Mouse (Mus musculus) limb, embryonic 11.5 days (tissue): ENCODE results near the gene Tpst2. TPM values are rescaled to one million over a fixed set of nuclear protein-coding genes. Genes with fewer than 3 reads are reported as not detected.

Experiments used
- ATAC-seq: fragments of 200-750 bp; cut with Nextera tagmentation; 2 replicates; pipeline ENCODE4 v1.8.0; 2017; ENCODE audit warnings: low read depth; ENCODE audit not compliant: insufficient number of reproducible peaks, low FRiP score, low TSS enrichment
- DNase-seq: peaks from one replicate; pipeline ENCODE4 v3.0.0-alpha.2; 2015; ENCODE audit warnings: low spot score
- H3K27ac ChIP-seq: fragments of 300-500 bp; sonication (generic); replicated peaks from 2 replicates; pipeline ENCODE4 v1.5.1; 2014; ENCODE audit warnings: low read depth, mild to moderate bottlenecking, low read length
- H3K27me3 ChIP-seq: fragments of 300-500 bp; sonication (generic); 2 replicates; pipeline ENCODE4 v1.6.1; 2014; ENCODE audit warnings: mild to moderate bottlenecking, low read length, mixed read lengths; ENCODE audit not compliant: control insufficient read depth, insufficient read depth
- H3K36me3 ChIP-seq: fragments of 300-500 bp; sonication (generic); 2 replicates; pipeline ENCODE4 v1.6.1; 2014; ENCODE audit warnings: mild to moderate bottlenecking, low read length, moderate library complexity, mixed read lengths; ENCODE audit not compliant: control insufficient read depth, insufficient read depth
- H3K4me1 ChIP-seq: fragments of 300-500 bp; sonication (generic); 2 replicates; pipeline ENCODE4 v1.6.1; 2014; ENCODE audit warnings: low read length, mixed read lengths; ENCODE audit not compliant: control insufficient read depth, insufficient read depth
- H3K4me2 ChIP-seq: fragments of 300-500 bp; sonication (generic); 2 replicates; pipeline ENCODE4 v1.6.1; 2014; ENCODE audit warnings: low read depth, mild to moderate bottlenecking, moderate library complexity; ENCODE audit not compliant: severe bottlenecking
- H3K4me3 ChIP-seq: fragments of 300-500 bp; sonication (generic); 2 replicates; pipeline ENCODE4 v1.5.1; 2014; ENCODE audit warnings: low read depth, low read length
- H3K9ac ChIP-seq: fragments of 300-500 bp; sonication (generic); 2 replicates; pipeline ENCODE4 v1.6.1; 2014; ENCODE audit warnings: mild to moderate bottlenecking, low read length
- H3K9me3 ChIP-seq: fragments of 300-500 bp; sonication (generic); 2 replicates; pipeline ENCODE4 v1.6.1; 2016; ENCODE audit warnings: low read length; ENCODE audit not compliant: control insufficient read depth
- WGBS: fragments of 180-500 bp; shearing (Covaris S2); extraction: QIAGEN DNeasy Blood & Tissue Kit; methylation state at CpG from one replicate; pipeline ENCODE4 v1.1.7; 2014; 5-methylcytosine and 5-hydroxymethylcytosine counted together
- polyA plus RNA-seq: library from polyadenylated mRNA; unstranded; fragments of >200 nt; fragmentation: Nextera tagmentation; extraction: Ambion mirVana; gene quantifications from 2 replicates; pipeline ENCODE4 v1.2.1, GENCODE M21; 2014

Gene Tpst2
- polyA plus RNA-seq, 1 experiment from 2014 or later, result 31.1 TPM

GRCm38 (mm10) chr5:112329805-112330564, 53.5 kb downstream of the Tpst2 start:
- DNase-seq (no peak), ATAC-seq (no peak)
- no peak overlapping the region for H3K4me3 ChIP-seq
- no peak overlapping the region for H3K27ac ChIP-seq
- no peak overlapping the region for H3K4me2 ChIP-seq
- peaks cover 44% of the 10 kb centered on the region for H3K36me3 ChIP-seq
- no peaks in the 10 kb centered on the region for H3K27me3 ChIP-seq
- no peaks in the 10 kb centered on the region for H3K9me3 ChIP-seq
- H3K4me1 ChIP-seq, result peaks cover 10% of the 10 kb centered on the region
- WGBS, result 91% methylated on average over 14 of the region's 14 CpGs
- no peak overlapping the region for H3K9ac ChIP-seq

- Histone ChIP-seq H3K4me3 (no peak overlapping the region), H3K27me3 (no peaks in the 10 kb centered on the region), H3K9ac (no peak overlapping the region), H3K4me1 (no peaks in the 10 kb centered on the region), H3K36me3 (peaks cover 59% of the 10 kb centered on the region), H3K27ac (no peak overlapping the region), H3K9me3 (no peaks in the 10 kb centered on the region), H3K4me2 (no peak overlapping the region)
- WGBS, result 33% methylated on average over 2 of the region's 2 CpGs
- DNase-seq, result peak; percentile 69
- no peak for ATAC-seq
Measured at GRCm38 (mm10) chr5:112335473-112335872, 59.0 kb downstream of the Tpst2 start.

GRCm38 (mm10) chr5:112337004-112337403, 60.5 kb downstream of the Tpst2 start:
- no peak overlapping the region for H3K4me3 ChIP-seq
- H3K27ac ChIP-seq, result no peak overlapping the region
- DNase-seq (no peak), ATAC-seq (no peak)
- H3K4me2 ChIP-seq, result no peak overlapping the region
- no peaks in the 10 kb centered on the region for H3K27me3 ChIP-seq
- no peaks in the 10 kb centered on the region for H3K9me3 ChIP-seq
- peaks cover 45% of the 10 kb centered on the region for H3K36me3 ChIP-seq
- H3K4me1 ChIP-seq, result peaks cover 2% of the 10 kb centered on the region; the same call in 1 of the 2 replicates
- 94% methylated on average over 22 of the region's 22 CpGs for WGBS
- H3K9ac ChIP-seq, result no peak overlapping the region

GRCm38 (mm10) chr5:112339215-112339614, 62.7 kb downstream of the Tpst2 start:
- DNase-seq (no peak), ATAC-seq (no peak)
- Histone ChIP-seq H3K36me3 (peaks cover 27% of the 10 kb centered on the region), H3K4me2 (no peak overlapping the region), H3K4me3 (no peak overlapping the region), H3K9ac (no peak overlapping the region), H3K27ac (no peak overlapping the region), H3K27me3 (no peaks in the 10 kb centered on the region), H3K9me3 (no peaks in the 10 kb centered on the region), H3K4me1 (peaks cover 7% of the 10 kb centered on the region; the same call in 1 of the 2 replicates)
- WGBS, result 74% methylated on average over 7 of the region's 7 CpGs

GRCm38 (mm10) chr5:112342463-112343204, 66.1 kb downstream of the Tpst2 start, which contains the start of the genes Srrd and Hps4:
Gene Srrd (minus strand): TSS chr5:112343040.
Gene Hps4 (plus strand): TSS chr5:112343083.
- H3K4me1 ChIP-seq, result peaks cover 7% of the 10 kb centered on the region; the same call in 1 of the 2 replicates
- peaks cover 5% of the 10 kb centered on the region for H3K36me3 ChIP-seq
- peak within 1 kb of the TSS; percentile 78 for H3K9ac ChIP-seq
- no peaks in the 10 kb centered on the region for H3K27me3 ChIP-seq
- ATAC-seq (peak; percentile 55), DNase-seq (peak; percentile 92)
- peak within 1 kb of the TSS; percentile 77 for H3K4me2 ChIP-seq
- no peaks in the 10 kb centered on the region for H3K9me3 ChIP-seq
- H3K4me3 ChIP-seq, result peak within 1 kb of the TSS; percentile 89
- H3K27ac ChIP-seq, result no peak within 1 kb of the TSS
- WGBS, result 2% methylated on average over 64 of the region's 64 CpGs

- no peak overlapping the region for H3K27ac ChIP-seq
- H3K9me3 ChIP-seq, result no peaks in the 10 kb centered on the region
- under 1% methylated on average over 22 of the region's 24 CpGs for WGBS
- ATAC-seq, result peak; percentile 67
- H3K4me2 ChIP-seq, result peak overlapping the region; percentile 77
- peaks cover 5% of the 10 kb centered on the region for H3K36me3 ChIP-seq
- DNase-seq, result no peak
- H3K4me3 ChIP-seq, result peak overlapping the region; percentile 89
- peak overlapping the region; percentile 78 for H3K9ac ChIP-seq
- no peaks in the 10 kb centered on the region for H3K27me3 ChIP-seq
- H3K4me1 ChIP-seq, result peaks cover 7% of the 10 kb centered on the region; the same call in 1 of the 2 replicates
Measured at GRCm38 (mm10) chr5:112343205-112343595, 66.7 kb downstream of the Tpst2 start.

GRCm38 (mm10) chr5:112344092-112344960, 67.8 kb downstream of the Tpst2 start:
- no peak for DNase-seq
- H3K9ac ChIP-seq, result no peak overlapping the region
- H3K27me3 ChIP-seq, result no peaks in the 10 kb centered on the region
- H3K4me2 ChIP-seq, result no peak overlapping the region; the same call in 1 of the 2 replicates
- peaks cover 7% of the 10 kb centered on the region; the same call in 1 of the 2 replicates for H3K4me1 ChIP-seq
- no peak overlapping the region for H3K4me3 ChIP-seq
- 82% methylated on average over 6 of the region's 6 CpGs for WGBS
- no peak overlapping the region for H3K27ac ChIP-seq
- no peak for ATAC-seq
- no peaks in the 10 kb centered on the region for H3K9me3 ChIP-seq
- peaks cover 1% of the 10 kb centered on the region; the same call in 1 of the 2 replicates for H3K36me3 ChIP-seq
